Mouse (Mus musculus) colon, adult 2 months (tissue): ENCODE measurements around the gene Fam214a. TPM values are rescaled to one million over a fixed set of nuclear protein-coding genes. Genes with fewer than 3 reads are reported as not detected.

Experiments
- polyA plus RNA-seq: library from polyadenylated mRNA; depleted of rRNA; stranded (reverse); fragments of >200 nt; gene quantifications from 2 replicates; pipeline ENCODE4 v1.2.3, GENCODE M21; 2012; rRNA removed

Gene Fam214a
- polyA plus RNA-seq = 3.6 and 4.7 TPM in 2 replicates

GRCm38 (mm10) chr9:74952756-74953247 is at the start of gene Fam214a:
Fam214a (plus strand) TSS chr9:74952884.

GRCm38 (mm10) chr9:75037451-75038356 is 85.0 kb downstream of the Fam214a start, which contains the start of gene Arpp19:
Arpp19 (plus strand) TSS chr9:75037614.

GRCm38 (mm10) chr9:75070457-75071028 is 117.9 kb downstream of the Fam214a start, which contains the start of gene Myo5a:
Myo5a (plus strand) TSS chr9:75071015.

Other genes with a start within 250 kb of the Fam214a start
- gene Onecut1, start 91.0 kb upstream of the Fam214a start, polyA plus RNA-seq = 0.03 and 0.09 TPM in 2 replicates
- gene Arpp19, start 84.7 kb downstream of the Fam214a start, polyA plus RNA-seq = 6.7 and 6.9 TPM in 2 replicates
- 1.3 and 1.9 TPM in 2 replicates for gene Myo5a, start 118.1 kb downstream of the Fam214a start, polyA plus RNA-seq